Mouse (Mus musculus) hindbrain, embryonic 13.5 days (tissue): Measurements from ENCODE around the gene Npdc1. TPM values are rescaled to one million over a fixed set of nuclear protein-coding genes. Genes with fewer than 3 reads are reported as not detected.

Source experiments
- ATAC-seq: fragments of 200-750 bp; cut with Nextera tagmentation; 2 replicates; pipeline ENCODE4 v1.8.0; 2017; ENCODE audit warnings: moderate TSS enrichment; ENCODE audit not compliant: low FRiP score
- H3K27ac ChIP-seq: fragments of 300-500 bp; sonication (generic); 2 replicates; pipeline ENCODE4 v1.5.1; 2015; ENCODE audit warnings: inconsistent platforms, mild to moderate bottlenecking, moderate library complexity
- H3K27me3 ChIP-seq: fragments of 300-500 bp; sonication (generic); 2 replicates; pipeline ENCODE4 v1.6.1; 2015; ENCODE audit warnings: mild to moderate bottlenecking, inconsistent platforms
- H3K36me3 ChIP-seq: fragments of 300-500 bp; sonication (generic); 2 replicates; pipeline ENCODE4 v1.6.1; 2015; ENCODE audit warnings: mild to moderate bottlenecking, inconsistent platforms
- H3K4me1 ChIP-seq: fragments of 300-500 bp; sonication (generic); replicated peaks from 2 replicates; pipeline ENCODE4 v1.6.1; 2015; ENCODE audit warnings: inconsistent platforms
- H3K4me2 ChIP-seq: fragments of 300-500 bp; sonication (generic); 2 replicates; pipeline ENCODE4 v1.6.1; 2015; ENCODE audit warnings: inconsistent platforms, mild to moderate bottlenecking, moderate library complexity
- H3K4me3 ChIP-seq: fragments of 300-500 bp; sonication (generic); 2 replicates; pipeline ENCODE4 v1.5.1; 2015; ENCODE audit warnings: mild to moderate bottlenecking, inconsistent platforms
- H3K9ac ChIP-seq: fragments of 300-500 bp; sonication (generic); 2 replicates; pipeline ENCODE4 v1.6.1; 2015; ENCODE audit warnings: mild to moderate bottlenecking, inconsistent platforms
- H3K9me3 ChIP-seq: fragments of 300-500 bp; sonication (generic); 2 replicates; pipeline ENCODE4 v1.6.1; 2016; ENCODE audit warnings: inconsistent platforms
- WGBS: fragments of 180-500 bp; shearing (Covaris S2); methylation state at CpG from one replicate; pipeline ENCODE4 v1.1.7; 2015; 5-methylcytosine and 5-hydroxymethylcytosine counted together
- polyA plus RNA-seq: library from polyadenylated mRNA; unstranded; fragments of >200 nt; fragmentation: Nextera tagmentation; extraction: Ambion mirVana; gene quantifications from 2 replicates; pipeline ENCODE4 v1.2.1, GENCODE M21; 2015

Npdc1 gene
- 411 and 423 TPM in 2 replicates for polyA plus RNA-seq

GRCm38 (mm10) chr2:25399051-25399450 lies at the start of gene Npdc1:
Gene Npdc1 (plus strand): TSS chr2:25399351.
- Histone ChIP-seq H3K9ac (peak within 1 kb of the TSS; percentile 39; the same call in 1 of the 2 replicates), H3K4me3 (no peak within 1 kb of the TSS)
- 67% methylated on average over 8 of the region's 8 CpGs for WGBS

GRCm38 (mm10) chr2:25349499-25349898 lies 49.7 kb upstream of the Npdc1 start:
- H3K4me1 ChIP-seq: 0 out of 2 replicates have a peak, but pooled peaks cover 3% of the 10 kb centered on the region
- H3K4me3 ChIP-seq: no peak overlapping the region
- H3K9me3 ChIP-seq: no peaks in the 10 kb centered on the region
- ATAC-seq: no peak
- 94% methylated on average over 4 of the region's 4 CpGs for WGBS
- no peaks in the 10 kb centered on the region for H3K27me3 ChIP-seq
- H3K36me3 ChIP-seq: peaks cover 96% of the 10 kb centered on the region
- H3K9ac ChIP-seq: no peak overlapping the region
- H3K27ac ChIP-seq: no peak overlapping the region
- H3K4me2 ChIP-seq: no peak overlapping the region

More at GRCm38 (mm10) chr2:25399051-25399450, at the start of gene Npdc1:
- Histone ChIP-seq H3K4me1 (peaks cover 41% of the 10 kb centered on the region), H3K36me3 (no peaks in the 10 kb centered on the region), H3K27ac (no peak within 1 kb of the TSS), H3K4me2 (no peak within 1 kb of the TSS), H3K27me3 (peaks cover 74% of the 10 kb centered on the region), H3K9me3 (no peaks in the 10 kb centered on the region)
- ATAC-seq: no peak

- Histone ChIP-seq H3K4me1 (peaks cover 15% of the 10 kb centered on the region), H3K27me3 (no peaks in the 10 kb centered on the region), H3K9ac (no peak overlapping the region), H3K4me3 (no peak overlapping the region), H3K9me3 (no peaks in the 10 kb centered on the region), H3K36me3 (peaks cover 84% of the 10 kb centered on the region), H3K27ac (no peak overlapping the region), H3K4me2 (no peak overlapping the region)
- ATAC-seq: no peak
- WGBS: 91% methylated on average over 3 of the region's 3 CpGs
Observed at GRCm38 (mm10) chr2:25350701-25351100, 48.5 kb upstream of the Npdc1 start.

GRCm38 (mm10) chr2:25354211-25354610 lies 44.9 kb upstream of the Npdc1 start:
- Histone ChIP-seq H3K27me3 (no peaks in the 10 kb centered on the region), H3K36me3 (peaks cover 51% of the 10 kb centered on the region), H3K4me3 (no peak overlapping the region), H3K9me3 (no peaks in the 10 kb centered on the region), H3K4me2 (no peak overlapping the region), H3K9ac (no peak overlapping the region), H3K4me1 (peaks cover 28% of the 10 kb centered on the region), H3K27ac (no peak overlapping the region)
- 89% methylated on average over 6 of the region's 6 CpGs for WGBS
- ATAC-seq: no peak

GRCm38 (mm10) chr2:25355419-25356066 lies 43.6 kb upstream of the Npdc1 start:
- Histone ChIP-seq H3K36me3 (peaks cover 38% of the 10 kb centered on the region), H3K4me1 (peaks cover 28% of the 10 kb centered on the region), H3K27me3 (no peaks in the 10 kb centered on the region), H3K4me3 (peak overlapping the region; percentile 53), H3K4me2 (peak overlapping the region; percentile 77), H3K9ac (peak overlapping the region; percentile 77), H3K9me3 (no peaks in the 10 kb centered on the region), H3K27ac (no peak overlapping the region)
- peak; percentile 43; the same call in 1 of the 2 replicates for ATAC-seq
- WGBS: 38% methylated on average over 18 of the region's 18 CpGs

GRCm38 (mm10) chr2:25356208-25357079 lies 42.7 kb upstream of the Npdc1 start, which contains the start of gene Dpp7:
Gene Dpp7 (minus strand): TSS chr2:25356359.
- Histone ChIP-seq H3K9ac (peak within 1 kb of the TSS; percentile 77), H3K36me3 (peaks cover 29% of the 10 kb centered on the region), H3K27me3 (no peaks in the 10 kb centered on the region), H3K9me3 (no peaks in the 10 kb centered on the region), H3K4me2 (peak within 1 kb of the TSS; percentile 77), H3K27ac (no peak within 1 kb of the TSS), H3K4me1 (peaks cover 28% of the 10 kb centered on the region), H3K4me3 (peak within 1 kb of the TSS; percentile 53)
- ATAC-seq: peak; percentile 76
- 8% methylated on average over 13 of the region's 13 CpGs for WGBS

GRCm38 (mm10) chr2:25359848-25360247 lies 39.3 kb upstream of the Npdc1 start:
- Histone ChIP-seq H3K4me2 (no peak overlapping the region), H3K4me3 (no peak overlapping the region), H3K9me3 (no peaks in the 10 kb centered on the region), H3K36me3 (no peaks in the 10 kb centered on the region), H3K27ac (no peak overlapping the region), H3K27me3 (peaks cover 24% of the 10 kb centered on the region), H3K9ac (no peak overlapping the region), H3K4me1 (peaks cover 24% of the 10 kb centered on the region)
- 81% methylated on average over 4 of the region's 4 CpGs for WGBS
- ATAC-seq: no peak

- Histone ChIP-seq H3K27ac (no peak overlapping the region), H3K4me2 (no peak overlapping the region), H3K9ac (no peak overlapping the region), H3K36me3 (no peaks in the 10 kb centered on the region), H3K4me1 (peaks cover 12% of the 10 kb centered on the region), H3K27me3 (peaks cover 56% of the 10 kb centered on the region), H3K4me3 (no peak overlapping the region), H3K9me3 (no peaks in the 10 kb centered on the region)
- ATAC-seq: no peak
- WGBS: 68% methylated on average over 13 of the region's 13 CpGs
Observed at GRCm38 (mm10) chr2:25363478-25364178, 35.5 kb upstream of the Npdc1 start.

- no peak overlapping the region for H3K4me3 ChIP-seq
- no peak overlapping the region for H3K27ac ChIP-seq
- 91% methylated on average over 4 of the region's 4 CpGs for WGBS
- peaks cover 61% of the 10 kb centered on the region for H3K27me3 ChIP-seq
- peak overlapping the region; percentile 87; the same call in 1 of the 2 replicates for H3K4me2 ChIP-seq
- H3K9ac ChIP-seq: peak overlapping the region; percentile 29; the same call in 1 of the 2 replicates
- H3K4me1 ChIP-seq: peaks cover 12% of the 10 kb centered on the region
- ATAC-seq: no peak
- H3K36me3 ChIP-seq: no peaks in the 10 kb centered on the region
- no peaks in the 10 kb centered on the region for H3K9me3 ChIP-seq
Observed at GRCm38 (mm10) chr2:25364313-25364712, 34.8 kb upstream of the Npdc1 start.

GRCm38 (mm10) chr2:25364761-25365090 lies 34.4 kb upstream of the Npdc1 start:
- Histone ChIP-seq H3K4me1 (peaks cover 12% of the 10 kb centered on the region), H3K9ac (peak overlapping the region; percentile 78), H3K4me2 (peak overlapping the region; percentile 87), H3K4me3 (peak overlapping the region; percentile 50), H3K9me3 (no peaks in the 10 kb centered on the region), H3K27me3 (peaks cover 62% of the 10 kb centered on the region), H3K36me3 (no peaks in the 10 kb centered on the region), H3K27ac (no peak overlapping the region)
- peak; percentile 33 for ATAC-seq
- WGBS: 34% methylated on average over 9 of the region's 9 CpGs

- H3K36me3 ChIP-seq: no peaks in the 10 kb centered on the region
- H3K4me3 ChIP-seq: peak within 1 kb of the TSS; percentile 50
- peak within 1 kb of the TSS; percentile 78 for H3K9ac ChIP-seq
- H3K27me3 ChIP-seq: peaks cover 66% of the 10 kb centered on the region
- no peaks in the 10 kb centered on the region for H3K9me3 ChIP-seq
- H3K27ac ChIP-seq: no peak within 1 kb of the TSS
- peak; percentile 76 for ATAC-seq
- H3K4me2 ChIP-seq: peak within 1 kb of the TSS; percentile 87
- H3K4me1 ChIP-seq: peaks cover 12% of the 10 kb centered on the region
- WGBS: under 1% methylated on average over 54 of the region's 54 CpGs
Observed at GRCm38 (mm10) chr2:25365091-25365761, 33.9 kb upstream of the Npdc1 start, which contains the start of gene Uap1l1. Gene Uap1l1 (minus strand): TSS chr2:25365682.
